Mouse (Mus musculus): Measurements from ENCODE around the gene Cdon. TPM values are rescaled to one million over a fixed set of nuclear protein-coding genes. Genes with fewer than 3 reads are reported as not detected.
"Not testable (repeated sequence)": the region's sequence is repeated elsewhere in the genome, so short reads cannot be mapped to it uniquely, and the experiment has no call there.

The Cdon gene
- polyA plus RNA-seq, 1 experiment from 2014 or later = 1.9 TPM

GRCm38 (mm10) chr9:35421730-35422235 is 855 bp downstream of the Cdon start:
- ATAC-seq = peak; percentile 26
- under 1% methylated on average over 35 of the region's 35 CpGs for whole genome bisulfite sequencing
- no peak for TF ChIP-seq CTCF (IDR thresholded peaks at IDR 0.05; ENCODE audit: low read depth)

GRCm38 (mm10) chr9:35422405-35422941 is 1.5 kb downstream of the Cdon start:
- peak overlapping the region; percentile 91 for H3K4me2 ChIP-seq (replicated peaks; ENCODE audit: low read depth)
- no peaks in the 10 kb centered on the region for H3K9me3 ChIP-seq (ENCODE audit: control insufficient read depth)
- no peak for TF ChIP-seq CTCF (IDR thresholded peaks at IDR 0.05; ENCODE audit: low read depth)
- no peaks in the 10 kb centered on the region for H3K36me3 ChIP-seq (ENCODE audit: control insufficient read depth, insufficient read depth)
- H3K27ac ChIP-seq (ENCODE audit: low read depth, low read length) = no peak overlapping the region
- H3K4me3 ChIP-seq (ENCODE audit: low read depth, low read length) = peak overlapping the region; percentile 83
- ATAC-seq = no peak
- peak overlapping the region; percentile 65 for H3K9ac ChIP-seq (ENCODE audit: low read depth, low read length)
- peaks cover 3% of the 10 kb centered on the region; the same call in 1 of the 2 replicates for H3K4me1 ChIP-seq (replicated peaks; ENCODE audit: control insufficient read depth, insufficient read depth, low read length)
- WGBS = 9% methylated on average over 4 of the region's 4 CpGs
- no peaks in the 10 kb centered on the region for H3K27me3 ChIP-seq (replicated peaks; ENCODE audit: control insufficient read depth, insufficient read depth, low read length)

More at GRCm38 (mm10) chr9:35421730-35422235, 855 bp downstream of the Cdon start:
- Histone ChIP-seq H3K27ac (ENCODE audit: low read depth, low read length) (peak overlapping the region; percentile 89), H3K4me3 (ENCODE audit: low read depth, low read length) (peak overlapping the region; percentile 83), H3K36me3 (ENCODE audit: control insufficient read depth, insufficient read depth) (no peaks in the 10 kb centered on the region), H3K9me3 (ENCODE audit: control insufficient read depth) (no peaks in the 10 kb centered on the region), H3K27me3 (replicated peaks; ENCODE audit: control insufficient read depth, insufficient read depth, low read length) (no peaks in the 10 kb centered on the region), H3K4me2 (replicated peaks; ENCODE audit: low read depth) (peak overlapping the region; percentile 91), H3K9ac (ENCODE audit: low read depth, low read length) (peak overlapping the region; percentile 65), H3K4me1 (replicated peaks; ENCODE audit: control insufficient read depth, insufficient read depth, low read length) (peaks cover 3% of the 10 kb centered on the region; the same call in 1 of the 2 replicates)

- no peak overlapping the region for H3K27ac ChIP-seq (ENCODE audit: low read depth, low read length)
- H3K4me1 ChIP-seq (replicated peaks; ENCODE audit: control insufficient read depth, insufficient read depth, low read length) = peaks cover 3% of the 10 kb centered on the region; the same call in 1 of the 2 replicates
- no peak overlapping the region for H3K9ac ChIP-seq (ENCODE audit: low read depth, low read length)
- peak overlapping the region; percentile 11; the same call in 1 of the 2 replicates for H3K4me3 ChIP-seq (ENCODE audit: low read depth, low read length)
- H3K27me3 ChIP-seq (replicated peaks; ENCODE audit: control insufficient read depth, insufficient read depth, low read length) = no peaks in the 10 kb centered on the region
- peak overlapping the region; percentile 91 for H3K4me2 ChIP-seq (replicated peaks; ENCODE audit: low read depth)
- H3K9me3 ChIP-seq (ENCODE audit: control insufficient read depth) = no peaks in the 10 kb centered on the region
- ATAC-seq = no peak
- no peak for TF ChIP-seq CTCF (IDR thresholded peaks at IDR 0.05; ENCODE audit: low read depth)
- 32% methylated on average over 4 of the region's 4 CpGs for WGBS
- no peaks in the 10 kb centered on the region for H3K36me3 ChIP-seq (ENCODE audit: control insufficient read depth, insufficient read depth)
These were observed 2.3 kb downstream of the Cdon start for GRCm38 (mm10) chr9:35423265-35423664.

- Histone ChIP-seq H3K4me3 (ENCODE audit: low read depth, low read length) (0 out of 2 replicates have a peak overlapping the region, but pooled peaks have one; percentile 9), H3K36me3 (ENCODE audit: control insufficient read depth, insufficient read depth) (no peaks in the 10 kb centered on the region), H3K4me2 (replicated peaks; ENCODE audit: low read depth) (peak overlapping the region; percentile 60), H3K9me3 (ENCODE audit: control insufficient read depth) (no peaks in the 10 kb centered on the region), H3K9ac (ENCODE audit: low read depth, low read length) (no peak overlapping the region), H3K27me3 (replicated peaks; ENCODE audit: control insufficient read depth, insufficient read depth, low read length) (no peaks in the 10 kb centered on the region), H3K4me1 (replicated peaks; ENCODE audit: control insufficient read depth, insufficient read depth, low read length) (peaks cover 3% of the 10 kb centered on the region; the same call in 1 of the 2 replicates), H3K27ac (ENCODE audit: low read depth, low read length) (peak overlapping the region; percentile 5; the same call in 1 of the 2 replicates)
- peak; percentile 63 for TF ChIP-seq CTCF (IDR thresholded peaks at IDR 0.05; ENCODE audit: low read depth)
- no peak for ATAC-seq
- WGBS = 15% methylated on average over 8 of the region's 8 CpGs
These were observed 3.7 kb downstream of the Cdon start for GRCm38 (mm10) chr9:35424671-35425070.

- 88% methylated on average over 8 of the region's 8 CpGs for WGBS
- Histone ChIP-seq H3K4me3 (ENCODE audit: low read depth, low read length) (no peak overlapping the region), H3K9me3 (ENCODE audit: control insufficient read depth) (no peaks in the 10 kb centered on the region), H3K36me3 (ENCODE audit: control insufficient read depth, insufficient read depth) (no peaks in the 10 kb centered on the region), H3K9ac (ENCODE audit: low read depth, low read length) (no peak overlapping the region), H3K4me1 (replicated peaks; ENCODE audit: control insufficient read depth, insufficient read depth, low read length) (no peaks in the 10 kb centered on the region), H3K27ac (ENCODE audit: low read depth, low read length) (no peak overlapping the region), H3K27me3 (replicated peaks; ENCODE audit: control insufficient read depth, insufficient read depth, low read length) (no peaks in the 10 kb centered on the region), H3K4me2 (replicated peaks; ENCODE audit: low read depth) (no peak overlapping the region)
- ATAC-seq = no peak
- no peak for TF ChIP-seq CTCF (IDR thresholded peaks at IDR 0.05; ENCODE audit: low read depth)
These were observed 9.5 kb downstream of the Cdon start for GRCm38 (mm10) chr9:35430476-35430875.

- ATAC-seq = no peak
- Histone ChIP-seq H3K9ac (ENCODE audit: low read depth, low read length) (no peak overlapping the region), H3K36me3 (ENCODE audit: control insufficient read depth, insufficient read depth) (no peaks in the 10 kb centered on the region), H3K27ac (ENCODE audit: low read depth, low read length) (no peak overlapping the region), H3K9me3 (ENCODE audit: control insufficient read depth) (no peaks in the 10 kb centered on the region), H3K27me3 (replicated peaks; ENCODE audit: control insufficient read depth, insufficient read depth, low read length) (no peaks in the 10 kb centered on the region), H3K4me3 (ENCODE audit: low read depth, low read length) (no peak overlapping the region), H3K4me2 (replicated peaks; ENCODE audit: low read depth) (no peak overlapping the region), H3K4me1 (replicated peaks; ENCODE audit: control insufficient read depth, insufficient read depth, low read length) (no peaks in the 10 kb centered on the region)
- TF ChIP-seq CTCF (IDR thresholded peaks at IDR 0.05; ENCODE audit: low read depth) = no peak
- 73% methylated on average over 6 of the region's 6 CpGs for WGBS
These were observed 10.5 kb downstream of the Cdon start for GRCm38 (mm10) chr9:35431396-35431795.

GRCm38 (mm10) chr9:35432717-35433297 is 11.9 kb downstream of the Cdon start:
- not testable (repeated sequence) for H3K4me2 ChIP-seq (replicated peaks; ENCODE audit: low read depth); H3K4me1 ChIP-seq (replicated peaks; ENCODE audit: control insufficient read depth, insufficient read depth, low read length); H3K9me3 ChIP-seq (ENCODE audit: control insufficient read depth); H3K27ac ChIP-seq (ENCODE audit: low read depth, low read length); H3K36me3 ChIP-seq (ENCODE audit: control insufficient read depth, insufficient read depth); H3K4me3 ChIP-seq (ENCODE audit: low read depth, low read length); H3K9ac ChIP-seq (ENCODE audit: low read depth, low read length); H3K27me3 ChIP-seq (replicated peaks; ENCODE audit: control insufficient read depth, insufficient read depth, low read length); ATAC-seq
- WGBS = 75% methylated on average over 3 of the region's 3 CpGs
